Mouse (Mus musculus) limb, embryonic 11.5 days (tissue): ENCODE data around the gene Habp4. TPM values are rescaled to one million over a fixed set of nuclear protein-coding genes. Genes with fewer than 3 reads are reported as not detected.

Experiments
- ATAC-seq: fragments of 200-750 bp; cut with Nextera tagmentation; 2 replicates; pipeline ENCODE4 v1.8.0; 2017; ENCODE audit warnings: low read depth; ENCODE audit not compliant: insufficient number of reproducible peaks, low FRiP score, low TSS enrichment
- DNase-seq: peaks from one replicate; pipeline ENCODE4 v3.0.0-alpha.2; 2015; ENCODE audit warnings: low spot score
- H3K27ac ChIP-seq: fragments of 300-500 bp; sonication (generic); replicated peaks from 2 replicates; pipeline ENCODE4 v1.5.1; 2014; ENCODE audit warnings: low read depth, mild to moderate bottlenecking, low read length
- H3K27me3 ChIP-seq: fragments of 300-500 bp; sonication (generic); 2 replicates; pipeline ENCODE4 v1.6.1; 2014; ENCODE audit warnings: mild to moderate bottlenecking, low read length, mixed read lengths; ENCODE audit not compliant: control insufficient read depth, insufficient read depth
- H3K36me3 ChIP-seq: fragments of 300-500 bp; sonication (generic); 2 replicates; pipeline ENCODE4 v1.6.1; 2014; ENCODE audit warnings: mild to moderate bottlenecking, low read length, moderate library complexity, mixed read lengths; ENCODE audit not compliant: control insufficient read depth, insufficient read depth
- H3K4me1 ChIP-seq: fragments of 300-500 bp; sonication (generic); 2 replicates; pipeline ENCODE4 v1.6.1; 2014; ENCODE audit warnings: low read length, mixed read lengths; ENCODE audit not compliant: control insufficient read depth, insufficient read depth
- H3K4me2 ChIP-seq: fragments of 300-500 bp; sonication (generic); 2 replicates; pipeline ENCODE4 v1.6.1; 2014; ENCODE audit warnings: low read depth, mild to moderate bottlenecking, moderate library complexity; ENCODE audit not compliant: severe bottlenecking
- H3K4me3 ChIP-seq: fragments of 300-500 bp; sonication (generic); 2 replicates; pipeline ENCODE4 v1.5.1; 2014; ENCODE audit warnings: low read depth, low read length
- H3K9ac ChIP-seq: fragments of 300-500 bp; sonication (generic); 2 replicates; pipeline ENCODE4 v1.6.1; 2014; ENCODE audit warnings: mild to moderate bottlenecking, low read length
- H3K9me3 ChIP-seq: fragments of 300-500 bp; sonication (generic); 2 replicates; pipeline ENCODE4 v1.6.1; 2016; ENCODE audit warnings: low read length; ENCODE audit not compliant: control insufficient read depth
- WGBS: fragments of 180-500 bp; shearing (Covaris S2); extraction: QIAGEN DNeasy Blood & Tissue Kit; methylation state at CpG from one replicate; pipeline ENCODE4 v1.1.7; 2014; 5-methylcytosine and 5-hydroxymethylcytosine counted together
- polyA plus RNA-seq: library from polyadenylated mRNA; unstranded; fragments of >200 nt; fragmentation: Nextera tagmentation; extraction: Ambion mirVana; gene quantifications from 2 replicates; pipeline ENCODE4 v1.2.1, GENCODE M21; 2014

The Habp4 gene
- 24.2 and 24.4 TPM in 2 replicates for polyA plus RNA-seq

- H3K9me3 ChIP-seq = no peaks in the 10 kb centered on the region
- no peaks in the 10 kb centered on the region for H3K27me3 ChIP-seq
- H3K36me3 ChIP-seq = no peaks in the 10 kb centered on the region
- WGBS = 0% methylated on average over 26 of the region's 31 CpGs
- peaks cover 9% of the 10 kb centered on the region for H3K4me1 ChIP-seq
- peak within 1 kb of the TSS; percentile 97 for H3K4me2 ChIP-seq
- ATAC-seq (peak; percentile 99), DNase-seq (peak; percentile 99)
- H3K9ac ChIP-seq = peak within 1 kb of the TSS; percentile 73
- peak within 1 kb of the TSS; percentile 55 for H3K27ac ChIP-seq
- peak within 1 kb of the TSS; percentile 69 for H3K4me3 ChIP-seq
Observed at GRCm38 (mm10) chr13:64161548-64161915, at the start of gene Habp4. Habp4 (plus strand) TSS chr13:64161824.

GRCm38 (mm10) chr13:64117442-64117841 is 44.2 kb upstream of the Habp4 start:
- 60% methylated on average over 2 of the region's 2 CpGs for WGBS
- no peaks in the 10 kb centered on the region for H3K9me3 ChIP-seq
- DNase-seq (no peak), ATAC-seq (no peak)
- H3K36me3 ChIP-seq = no peaks in the 10 kb centered on the region
- H3K27me3 ChIP-seq = no peaks in the 10 kb centered on the region
- no peak overlapping the region for H3K4me2 ChIP-seq
- no peak overlapping the region for H3K27ac ChIP-seq
- no peak overlapping the region for H3K4me3 ChIP-seq
- no peak overlapping the region for H3K9ac ChIP-seq
- no peaks in the 10 kb centered on the region for H3K4me1 ChIP-seq

- no peak overlapping the region for H3K27ac ChIP-seq
- H3K9ac ChIP-seq = no peak overlapping the region
- H3K27me3 ChIP-seq = no peaks in the 10 kb centered on the region
- no peak overlapping the region for H3K4me2 ChIP-seq
- no peaks in the 10 kb centered on the region for H3K9me3 ChIP-seq
- no peak overlapping the region for H3K4me3 ChIP-seq
- H3K4me1 ChIP-seq = no peaks in the 10 kb centered on the region
- DNase-seq (no peak), ATAC-seq (no peak)
- 74% methylated on average over 4 of the region's 4 CpGs for WGBS
- H3K36me3 ChIP-seq = no peaks in the 10 kb centered on the region
Observed at GRCm38 (mm10) chr13:64120760-64121159, 40.9 kb upstream of the Habp4 start.

GRCm38 (mm10) chr13:64123491-64124188 is 38.0 kb upstream of the Habp4 start:
- Histone ChIP-seq H3K9ac (no peak overlapping the region), H3K27me3 (no peaks in the 10 kb centered on the region), H3K4me2 (no peak overlapping the region), H3K4me1 (no peaks in the 10 kb centered on the region), H3K9me3 (no peaks in the 10 kb centered on the region), H3K27ac (no peak overlapping the region), H3K36me3 (no peaks in the 10 kb centered on the region), H3K4me3 (no peak overlapping the region)
- WGBS = 32% methylated on average over 6 of the region's 6 CpGs
- no peak for ATAC-seq
- DNase-seq = no peak

- DNase-seq (no peak), ATAC-seq (no peak)
- 96% methylated on average over 6 of the region's 6 CpGs for WGBS
- Histone ChIP-seq H3K27ac (no peak overlapping the region), H3K4me1 (no peaks in the 10 kb centered on the region), H3K9me3 (no peaks in the 10 kb centered on the region), H3K9ac (no peak overlapping the region), H3K4me3 (no peak overlapping the region), H3K4me2 (no peak overlapping the region), H3K27me3 (no peaks in the 10 kb centered on the region), H3K36me3 (no peaks in the 10 kb centered on the region)
Observed at GRCm38 (mm10) chr13:64124886-64125285, 36.7 kb upstream of the Habp4 start.

GRCm38 (mm10) chr13:64126316-64126715 is 35.3 kb upstream of the Habp4 start:
- Histone ChIP-seq H3K4me3 (no peak overlapping the region), H3K9me3 (no peaks in the 10 kb centered on the region), H3K27me3 (no peaks in the 10 kb centered on the region), H3K27ac (no peak overlapping the region), H3K4me1 (no peaks in the 10 kb centered on the region), H3K36me3 (no peaks in the 10 kb centered on the region), H3K9ac (no peak overlapping the region), H3K4me2 (no peak overlapping the region)
- no peak for ATAC-seq
- 73% methylated on average over 4 of the region's 4 CpGs for WGBS
- DNase-seq = no peak

GRCm38 (mm10) chr13:64128858-64129615 is 32.6 kb upstream of the Habp4 start, which contains the start of gene Slc35d2:
Slc35d2 (minus strand) TSS chr13:64129368.
- peak; percentile 63 for DNase-seq
- H3K4me3 ChIP-seq = peak within 1 kb of the TSS; percentile 58
- H3K4me1 ChIP-seq = no peaks in the 10 kb centered on the region
- H3K9me3 ChIP-seq = no peaks in the 10 kb centered on the region
- WGBS = 9% methylated on average over 44 of the region's 44 CpGs
- no peak within 1 kb of the TSS for H3K27ac ChIP-seq
- ATAC-seq = peak; percentile 74; the same call in 1 of the 2 replicates
- H3K27me3 ChIP-seq = no peaks in the 10 kb centered on the region
- no peaks in the 10 kb centered on the region for H3K36me3 ChIP-seq
- peak within 1 kb of the TSS; percentile 77 for H3K4me2 ChIP-seq
- H3K9ac ChIP-seq = peak within 1 kb of the TSS; percentile 77

GRCm38 (mm10) chr13:64129616-64130375 is 31.8 kb upstream of the Habp4 start:
- no peak overlapping the region for H3K27ac ChIP-seq
- peak overlapping the region; percentile 77 for H3K9ac ChIP-seq
- no peaks in the 10 kb centered on the region for H3K9me3 ChIP-seq
- H3K4me1 ChIP-seq = no peaks in the 10 kb centered on the region
- H3K4me2 ChIP-seq = peak overlapping the region; percentile 77
- peak; percentile 71; the same call in 1 of the 2 replicates for ATAC-seq
- DNase-seq = peak; percentile 61
- no peaks in the 10 kb centered on the region for H3K27me3 ChIP-seq
- H3K36me3 ChIP-seq = no peaks in the 10 kb centered on the region
- H3K4me3 ChIP-seq = peak overlapping the region; percentile 58
- WGBS = 40% methylated on average over 15 of the region's 15 CpGs
